Mouse (Mus musculus): ENCODE data around the gene Acoxl. TPM values are rescaled to one million over a fixed set of nuclear protein-coding genes. Genes with fewer than 3 reads are reported as not detected.

Acoxl gene
- polyA plus RNA-seq, 1 experiment from 2014 or later: 0.12 TPM

- Histone ChIP-seq H3K27ac (replicated peaks) (no peak overlapping the region), H3K4me2 (no peak overlapping the region), H3K36me3 (peaks cover 74% of the 10 kb centered on the region), H3K27me3 (replicated peaks) (no peaks in the 10 kb centered on the region), H3K9ac (no peak overlapping the region), H3K4me3 (no peak overlapping the region), H3K4me1 (peaks cover 49% of the 10 kb centered on the region), H3K9me3 (no peaks in the 10 kb centered on the region)
- ATAC-seq (ENCODE audit: extremely low read depth, insufficient number of reproducible peaks, low FRiP score, low TSS enrichment): no peak
Observed at GRCm38 (mm10) chr2:128133865-128134264, 295.2 kb downstream of the Acoxl start.

- Histone ChIP-seq H3K27me3 (replicated peaks) (no peaks in the 10 kb centered on the region), H3K4me3 (no peak overlapping the region), H3K9ac (0 out of 2 replicates have a peak overlapping the region, but pooled peaks have one; percentile 11), H3K27ac (replicated peaks) (no peak overlapping the region), H3K4me2 (no peak overlapping the region), H3K9me3 (no peaks in the 10 kb centered on the region), H3K4me1 (peaks cover 49% of the 10 kb centered on the region), H3K36me3 (peaks cover 74% of the 10 kb centered on the region)
- 64% methylated on average over 5 of the region's 5 CpGs for WGBS
- ATAC-seq (ENCODE audit: extremely low read depth, insufficient number of reproducible peaks, low FRiP score, low TSS enrichment): no peak
Observed at GRCm38 (mm10) chr2:128134474-128134873, 295.8 kb downstream of the Acoxl start.

- H3K36me3 ChIP-seq: peaks cover 72% of the 10 kb centered on the region
- H3K9me3 ChIP-seq: no peaks in the 10 kb centered on the region
- H3K4me3 ChIP-seq: no peak overlapping the region
- WGBS: 73% methylated on average over 8 of the region's 8 CpGs
- no peak overlapping the region for H3K4me2 ChIP-seq
- H3K27ac ChIP-seq (replicated peaks): no peak overlapping the region
- peaks cover 49% of the 10 kb centered on the region for H3K4me1 ChIP-seq
- ATAC-seq (ENCODE audit: extremely low read depth, insufficient number of reproducible peaks, low FRiP score, low TSS enrichment): no peak
- no peaks in the 10 kb centered on the region for H3K27me3 ChIP-seq (replicated peaks)
- H3K9ac ChIP-seq: no peak overlapping the region
Observed at GRCm38 (mm10) chr2:128134948-128135347, 296.3 kb downstream of the Acoxl start.

GRCm38 (mm10) chr2:128136769-128137433 lies 298.2 kb downstream of the Acoxl start:
- Histone ChIP-seq H3K4me3 (no peak overlapping the region), H3K27ac (replicated peaks) (peak overlapping the region; percentile 48; the same call in 1 of the 2 replicates), H3K27me3 (replicated peaks) (no peaks in the 10 kb centered on the region), H3K4me2 (peak overlapping the region; percentile 24), H3K36me3 (peaks cover 54% of the 10 kb centered on the region), H3K9ac (no peak overlapping the region), H3K4me1 (peaks cover 53% of the 10 kb centered on the region), H3K9me3 (no peaks in the 10 kb centered on the region)
- WGBS: 79% methylated on average over 16 of the region's 16 CpGs
- no peak for ATAC-seq (ENCODE audit: extremely low read depth, insufficient number of reproducible peaks, low FRiP score, low TSS enrichment)

GRCm38 (mm10) chr2:128137480-128138276 lies 299.0 kb downstream of the Acoxl start:
- Histone ChIP-seq H3K9me3 (no peaks in the 10 kb centered on the region), H3K9ac (peak overlapping the region; percentile 44), H3K27me3 (replicated peaks) (no peaks in the 10 kb centered on the region), H3K4me1 (peaks cover 53% of the 10 kb centered on the region), H3K36me3 (peaks cover 48% of the 10 kb centered on the region), H3K4me2 (peak overlapping the region; percentile 24), H3K4me3 (no peak overlapping the region), H3K27ac (replicated peaks) (peak overlapping the region; percentile 48; the same call in 1 of the 2 replicates)
- WGBS: 65% methylated on average over 22 of the region's 22 CpGs
- ATAC-seq (ENCODE audit: extremely low read depth, insufficient number of reproducible peaks, low FRiP score, low TSS enrichment): no peak

GRCm38 (mm10) chr2:128138924-128139323 lies 300.2 kb downstream of the Acoxl start:
- no peaks in the 10 kb centered on the region for H3K27me3 ChIP-seq (replicated peaks)
- 76% methylated on average over 8 of the region's 8 CpGs for WGBS
- peaks cover 49% of the 10 kb centered on the region for H3K36me3 ChIP-seq
- no peak overlapping the region for H3K4me3 ChIP-seq
- H3K9ac ChIP-seq: 0 out of 2 replicates have a peak overlapping the region, but pooled peaks have one; percentile 6
- H3K4me1 ChIP-seq: peaks cover 58% of the 10 kb centered on the region
- H3K4me2 ChIP-seq: no peak overlapping the region
- H3K27ac ChIP-seq (replicated peaks): no peak overlapping the region
- H3K9me3 ChIP-seq: no peaks in the 10 kb centered on the region
- no peak for ATAC-seq (ENCODE audit: extremely low read depth, insufficient number of reproducible peaks, low FRiP score, low TSS enrichment)

- H3K4me1 ChIP-seq: peaks cover 60% of the 10 kb centered on the region
- no peak for ATAC-seq (ENCODE audit: extremely low read depth, insufficient number of reproducible peaks, low FRiP score, low TSS enrichment)
- H3K4me2 ChIP-seq: no peak overlapping the region
- 58% methylated on average over 15 of the region's 15 CpGs for WGBS
- H3K36me3 ChIP-seq: peaks cover 44% of the 10 kb centered on the region
- peak overlapping the region; percentile 48 for H3K27ac ChIP-seq (replicated peaks)
- peak overlapping the region; percentile 38; the same call in 1 of the 2 replicates for H3K9ac ChIP-seq
- H3K27me3 ChIP-seq (replicated peaks): no peaks in the 10 kb centered on the region
- no peaks in the 10 kb centered on the region for H3K9me3 ChIP-seq
- H3K4me3 ChIP-seq: no peak overlapping the region
Observed at GRCm38 (mm10) chr2:128139781-128140180, 301.1 kb downstream of the Acoxl start.

- Histone ChIP-seq H3K4me2 (no peak overlapping the region), H3K9me3 (no peaks in the 10 kb centered on the region), H3K27me3 (replicated peaks) (no peaks in the 10 kb centered on the region), H3K27ac (replicated peaks) (peak overlapping the region; percentile 48), H3K36me3 (peaks cover 40% of the 10 kb centered on the region), H3K9ac (no peak overlapping the region), H3K4me1 (peaks cover 57% of the 10 kb centered on the region), H3K4me3 (no peak overlapping the region)
- 74% methylated on average over 3 of the region's 3 CpGs for WGBS
- ATAC-seq (ENCODE audit: extremely low read depth, insufficient number of reproducible peaks, low FRiP score, low TSS enrichment): no peak
Observed at GRCm38 (mm10) chr2:128140183-128140582, 301.5 kb downstream of the Acoxl start.

GRCm38 (mm10) chr2:128143992-128144391 lies 305.3 kb downstream of the Acoxl start:
- Histone ChIP-seq H3K4me2 (no peak overlapping the region), H3K4me1 (peaks cover 52% of the 10 kb centered on the region), H3K27ac (replicated peaks) (no peak overlapping the region), H3K27me3 (replicated peaks) (no peaks in the 10 kb centered on the region), H3K36me3 (peaks cover 45% of the 10 kb centered on the region), H3K9ac (no peak overlapping the region), H3K9me3 (no peaks in the 10 kb centered on the region), H3K4me3 (no peak overlapping the region)
- no peak for ATAC-seq (ENCODE audit: extremely low read depth, insufficient number of reproducible peaks, low FRiP score, low TSS enrichment)

- no peak overlapping the region for H3K4me2 ChIP-seq
- H3K27ac ChIP-seq (replicated peaks): no peak overlapping the region
- H3K4me1 ChIP-seq: peaks cover 38% of the 10 kb centered on the region
- 83% methylated on average over 3 of the region's 3 CpGs for WGBS
- no peak overlapping the region for H3K4me3 ChIP-seq
- no peaks in the 10 kb centered on the region for H3K27me3 ChIP-seq (replicated peaks)
- H3K36me3 ChIP-seq: peaks cover 49% of the 10 kb centered on the region
- no peak for ATAC-seq (ENCODE audit: extremely low read depth, insufficient number of reproducible peaks, low FRiP score, low TSS enrichment)
- H3K9me3 ChIP-seq: no peaks in the 10 kb centered on the region
- 0 out of 2 replicates have a peak overlapping the region, but pooled peaks have one; percentile 21 for H3K9ac ChIP-seq
Observed at GRCm38 (mm10) chr2:128145433-128145832, 306.8 kb downstream of the Acoxl start.

- H3K4me1 ChIP-seq: peaks cover 51% of the 10 kb centered on the region
- WGBS: 68% methylated on average over 5 of the region's 5 CpGs
Observed at GRCm38 (mm10) chr2:128149596-128149995, 310.9 kb downstream of the Acoxl start.

More at GRCm38 (mm10) chr2:128149596-128149995, 310.9 kb downstream of the Acoxl start:
- H3K9me3 ChIP-seq: no peaks in the 10 kb centered on the region
- no peaks in the 10 kb centered on the region for H3K27me3 ChIP-seq (replicated peaks)
- H3K27ac ChIP-seq (replicated peaks): no peak overlapping the region
- H3K36me3 ChIP-seq: peaks cover 52% of the 10 kb centered on the region
- no peak overlapping the region for H3K4me3 ChIP-seq
- no peak overlapping the region for H3K4me2 ChIP-seq
- no peak for ATAC-seq (ENCODE audit: extremely low read depth, insufficient number of reproducible peaks, low FRiP score, low TSS enrichment)
- H3K9ac ChIP-seq: no peak overlapping the region

Data from heart, embryonic 13.5 days (tissue).